Mouse (Mus musculus): ENCODE data around the gene Olfr282. TPM values are rescaled to one million over a fixed set of nuclear protein-coding genes. Genes with fewer than 3 reads are reported as not detected.
"Not testable (repeated sequence)": the region's sequence is repeated elsewhere in the genome, so short reads cannot be mapped to it uniquely, and the experiment has no call there.

Gene Olfr282
- polyA plus RNA-seq (2014; fragmentation: Nextera tagmentation; extraction: Ambion mirVana): not detected in 2 replicates

DNA sequence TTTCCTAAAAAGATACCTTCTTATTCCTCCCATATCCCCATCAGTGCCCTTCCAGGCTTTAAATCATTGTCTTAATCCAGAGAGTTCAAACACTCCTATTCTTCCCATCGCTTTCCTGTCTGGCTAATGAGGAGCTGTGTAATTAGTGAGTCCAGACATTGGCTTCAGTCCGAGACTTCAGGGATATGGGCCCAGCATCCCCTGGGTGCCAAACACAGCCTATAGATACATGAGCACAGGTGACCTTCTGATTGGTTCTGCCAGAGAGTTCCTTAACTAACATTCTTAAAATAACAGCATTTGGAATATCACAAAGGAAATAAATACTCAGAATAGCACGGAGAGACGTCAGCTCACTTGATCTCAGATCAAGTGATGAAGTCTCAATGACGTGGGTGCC is at the start of gene Olfr282:
TSS of gene Olfr282 (plus strand) at position 301 of the 400 bp plus-strand sequence.
- not testable (repeated sequence) for H3K9me3 ChIP-seq (replicated peaks; ENCODE audit: control insufficient read depth, low read length); H3K36me3 ChIP-seq (ENCODE audit: control insufficient read depth, insufficient read depth, low read length); H3K27ac ChIP-seq (ENCODE audit: low read depth, low read length); H3K4me1 ChIP-seq (ENCODE audit: control insufficient read depth, insufficient read depth, low read length); H3K4me3 ChIP-seq (ENCODE audit: low read depth, low read length); ATAC-seq (replicated peaks; ENCODE audit: insufficient number of reproducible peaks, low FRiP score, low TSS enrichment); H3K4me2 ChIP-seq; H3K27me3 ChIP-seq (ENCODE audit: control insufficient read depth, insufficient read depth, low read length); H3K9ac ChIP-seq (ENCODE audit: low read depth, low read length)
- WGBS (ENCODE audit: insufficient replicate concordance): 72% methylated on average over 5 of the region's 5 CpGs

- no peaks in the 10 kb centered on the region for H3K4me1 ChIP-seq (ENCODE audit: control insufficient read depth, insufficient read depth, low read length)
- no peaks in the 10 kb centered on the region for H3K36me3 ChIP-seq (ENCODE audit: control insufficient read depth, insufficient read depth, low read length)
- WGBS (ENCODE audit: insufficient replicate concordance): 64% methylated on average over 2 of the region's 2 CpGs
- ATAC-seq (replicated peaks; ENCODE audit: insufficient number of reproducible peaks, low FRiP score, low TSS enrichment): no peak
- no peak overlapping the region for H3K4me3 ChIP-seq (ENCODE audit: low read depth, low read length)
- H3K9me3 ChIP-seq (replicated peaks; ENCODE audit: control insufficient read depth, low read length): no peaks in the 10 kb centered on the region
- no peak overlapping the region for H3K27ac ChIP-seq (ENCODE audit: low read depth, low read length)
- no peak overlapping the region for H3K4me2 ChIP-seq
- H3K9ac ChIP-seq (ENCODE audit: low read depth, low read length): no peak overlapping the region
- no peaks in the 10 kb centered on the region for H3K27me3 ChIP-seq (ENCODE audit: control insufficient read depth, insufficient read depth, low read length)
Measured at GRCm38 (mm10) chr15:98387621-98388020, 43.4 kb upstream of the Olfr282 start.

GRCm38 (mm10) chr15:98389796-98390195 is 41.2 kb upstream of the Olfr282 start:
- Histone ChIP-seq H3K9me3 (replicated peaks; ENCODE audit: control insufficient read depth, low read length) (no peaks in the 10 kb centered on the region), H3K36me3 (ENCODE audit: control insufficient read depth, insufficient read depth, low read length) (no peaks in the 10 kb centered on the region), H3K9ac (ENCODE audit: low read depth, low read length) (no peak overlapping the region), H3K4me3 (ENCODE audit: low read depth, low read length) (no peak overlapping the region), H3K4me2 (no peak overlapping the region), H3K27ac (ENCODE audit: low read depth, low read length) (no peak overlapping the region), H3K27me3 (ENCODE audit: control insufficient read depth, insufficient read depth, low read length) (no peaks in the 10 kb centered on the region), H3K4me1 (ENCODE audit: control insufficient read depth, insufficient read depth, low read length) (no peaks in the 10 kb centered on the region)
- no peak for ATAC-seq (replicated peaks; ENCODE audit: insufficient number of reproducible peaks, low FRiP score, low TSS enrichment)
- WGBS (ENCODE audit: insufficient replicate concordance): 26% methylated on average over 7 of the region's 7 CpGs

GRCm38 (mm10) chr15:98391081-98391902 is 39.7 kb upstream of the Olfr282 start:
- no peak overlapping the region for H3K27ac ChIP-seq (ENCODE audit: low read depth, low read length)
- WGBS (ENCODE audit: insufficient replicate concordance): 68% methylated on average over 10 of the region's 10 CpGs
- H3K4me3 ChIP-seq (ENCODE audit: low read depth, low read length): no peak overlapping the region
- H3K4me2 ChIP-seq: no peak overlapping the region
- no peaks in the 10 kb centered on the region for H3K4me1 ChIP-seq (ENCODE audit: control insufficient read depth, insufficient read depth, low read length)
- ATAC-seq (replicated peaks; ENCODE audit: insufficient number of reproducible peaks, low FRiP score, low TSS enrichment): no peak
- H3K36me3 ChIP-seq (ENCODE audit: control insufficient read depth, insufficient read depth, low read length): no peaks in the 10 kb centered on the region
- H3K9ac ChIP-seq (ENCODE audit: low read depth, low read length): no peak overlapping the region
- no peaks in the 10 kb centered on the region for H3K9me3 ChIP-seq (replicated peaks; ENCODE audit: control insufficient read depth, low read length)
- H3K27me3 ChIP-seq (ENCODE audit: control insufficient read depth, insufficient read depth, low read length): no peaks in the 10 kb centered on the region

- Histone ChIP-seq H3K36me3 (ENCODE audit: control insufficient read depth, insufficient read depth, low read length) (no peaks in the 10 kb centered on the region), H3K9me3 (replicated peaks; ENCODE audit: control insufficient read depth, low read length) (no peaks in the 10 kb centered on the region), H3K27ac (ENCODE audit: low read depth, low read length) (no peak overlapping the region), H3K9ac (ENCODE audit: low read depth, low read length) (no peak overlapping the region), H3K4me2 (no peak overlapping the region), H3K4me1 (ENCODE audit: control insufficient read depth, insufficient read depth, low read length) (no peaks in the 10 kb centered on the region), H3K4me3 (ENCODE audit: low read depth, low read length) (no peak overlapping the region), H3K27me3 (ENCODE audit: control insufficient read depth, insufficient read depth, low read length) (no peaks in the 10 kb centered on the region)
- WGBS (ENCODE audit: insufficient replicate concordance): 31% methylated on average over 2 of the region's 2 CpGs
- ATAC-seq (replicated peaks; ENCODE audit: insufficient number of reproducible peaks, low FRiP score, low TSS enrichment): no peak
Measured at GRCm38 (mm10) chr15:98391903-98392187, 39.2 kb upstream of the Olfr282 start.

DNA sequence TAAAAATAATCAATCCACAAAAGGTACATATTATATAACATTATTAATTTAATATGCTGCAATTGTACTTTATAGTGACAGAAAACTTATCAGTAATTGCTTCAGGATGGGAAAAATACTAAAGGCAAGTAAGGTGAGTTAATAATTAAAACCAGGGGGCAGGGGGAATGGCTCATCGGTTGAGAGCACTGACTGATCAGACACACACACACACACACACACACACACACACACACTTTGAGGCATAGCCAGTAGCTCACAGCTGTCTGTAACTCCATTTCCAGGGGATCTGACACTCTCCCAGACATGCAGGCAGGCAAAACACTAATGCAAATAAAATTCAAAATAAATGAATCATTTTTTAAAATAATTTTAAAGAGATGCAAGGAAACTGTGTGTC is 33.9 kb upstream of the Olfr282 start:
- H3K4me2 ChIP-seq: no peak overlapping the region
- 85% methylated on average over 1 of the region's 1 CpGs for WGBS (ENCODE audit: insufficient replicate concordance)

DNA sequence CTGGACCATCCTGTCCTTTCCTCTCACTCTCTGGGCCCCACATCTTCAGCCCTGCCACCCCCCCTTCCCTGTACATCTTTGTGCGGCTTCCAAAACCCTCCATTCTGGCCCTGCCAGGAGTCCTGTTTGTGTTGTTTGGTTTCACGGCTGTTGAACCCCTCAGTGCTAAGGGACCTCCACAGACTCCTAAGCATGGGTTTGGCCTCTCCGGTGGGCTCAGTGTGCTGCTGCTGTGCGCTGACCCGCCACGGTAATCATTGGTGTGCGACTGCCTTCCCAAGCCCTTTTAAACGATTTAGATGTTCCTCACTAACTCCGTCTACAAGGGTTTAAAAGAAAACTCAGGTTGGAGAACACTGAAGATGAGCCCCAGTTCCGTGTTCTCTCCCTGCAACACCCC is 28.7 kb upstream of the Olfr282 start:
- Histone ChIP-seq H3K4me1 (ENCODE audit: control insufficient read depth, insufficient read depth, low read length) (no peaks in the 10 kb centered on the region), H3K36me3 (ENCODE audit: control insufficient read depth, insufficient read depth, low read length) (no peaks in the 10 kb centered on the region), H3K27ac (ENCODE audit: low read depth, low read length) (no peak overlapping the region), H3K27me3 (ENCODE audit: control insufficient read depth, insufficient read depth, low read length) (no peaks in the 10 kb centered on the region), H3K4me3 (ENCODE audit: low read depth, low read length) (no peak overlapping the region), H3K9me3 (replicated peaks; ENCODE audit: control insufficient read depth, low read length) (no peaks in the 10 kb centered on the region), H3K4me2 (no peak overlapping the region), H3K9ac (ENCODE audit: low read depth, low read length) (no peak overlapping the region)
- no peak for ATAC-seq (replicated peaks; ENCODE audit: insufficient number of reproducible peaks, low FRiP score, low TSS enrichment)
- WGBS (ENCODE audit: insufficient replicate concordance): 82% methylated on average over 10 of the region's 10 CpGs

More for the DNA sequence above, 33.9 kb upstream of the Olfr282 start:
- Histone ChIP-seq H3K9ac (ENCODE audit: low read depth, low read length) (no peak overlapping the region), H3K27me3 (ENCODE audit: control insufficient read depth, insufficient read depth, low read length) (no peaks in the 10 kb centered on the region), H3K36me3 (ENCODE audit: control insufficient read depth, insufficient read depth, low read length) (no peaks in the 10 kb centered on the region), H3K4me1 (ENCODE audit: control insufficient read depth, insufficient read depth, low read length) (no peaks in the 10 kb centered on the region), H3K4me3 (ENCODE audit: low read depth, low read length) (no peak overlapping the region), H3K9me3 (replicated peaks; ENCODE audit: control insufficient read depth, low read length) (no peaks in the 10 kb centered on the region), H3K27ac (ENCODE audit: low read depth, low read length) (no peak overlapping the region)
- no peak for ATAC-seq (replicated peaks; ENCODE audit: insufficient number of reproducible peaks, low FRiP score, low TSS enrichment)

GRCm38 (mm10) chr15:98408406-98409060 is 22.5 kb upstream of the Olfr282 start:
- Histone ChIP-seq H3K27ac (ENCODE audit: low read depth, low read length) (no peak overlapping the region), H3K27me3 (ENCODE audit: control insufficient read depth, insufficient read depth, low read length) (no peaks in the 10 kb centered on the region), H3K4me2 (no peak overlapping the region), H3K4me1 (ENCODE audit: control insufficient read depth, insufficient read depth, low read length) (no peaks in the 10 kb centered on the region), H3K9ac (ENCODE audit: low read depth, low read length) (no peak overlapping the region), H3K36me3 (ENCODE audit: control insufficient read depth, insufficient read depth, low read length) (no peaks in the 10 kb centered on the region), H3K9me3 (replicated peaks; ENCODE audit: control insufficient read depth, low read length) (no peaks in the 10 kb centered on the region), H3K4me3 (ENCODE audit: low read depth, low read length) (no peak overlapping the region)
- ATAC-seq (replicated peaks; ENCODE audit: insufficient number of reproducible peaks, low FRiP score, low TSS enrichment): no peak
- WGBS (ENCODE audit: insufficient replicate concordance): 68% methylated on average over 17 of the region's 17 CpGs

DNA sequence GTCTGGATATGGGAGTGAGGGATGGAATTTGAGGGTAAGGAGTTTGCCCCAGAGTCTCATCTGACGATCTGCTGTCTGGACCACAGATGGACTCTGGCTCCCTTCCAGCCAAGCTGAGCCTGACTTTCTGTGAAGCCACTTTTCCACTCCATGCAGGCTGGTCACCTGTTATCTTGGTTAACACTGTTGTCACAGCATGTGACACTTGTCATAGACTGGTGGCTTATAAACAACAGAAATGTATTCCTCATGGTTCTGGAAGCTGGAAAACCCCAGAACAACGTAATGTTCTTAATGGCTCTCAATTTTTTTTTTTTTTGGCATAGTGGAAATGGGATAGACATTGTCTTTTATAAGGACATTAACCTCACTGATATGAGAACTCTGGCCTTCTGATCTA is 21.4 kb upstream of the Olfr282 start:
- H3K4me2 ChIP-seq: no peak overlapping the region
- H3K9me3 ChIP-seq (replicated peaks; ENCODE audit: control insufficient read depth, low read length): no peaks in the 10 kb centered on the region
- H3K27me3 ChIP-seq (ENCODE audit: control insufficient read depth, insufficient read depth, low read length): no peaks in the 10 kb centered on the region
- no peak for ATAC-seq (replicated peaks; ENCODE audit: insufficient number of reproducible peaks, low FRiP score, low TSS enrichment)
- 88% methylated on average over 2 of the region's 2 CpGs for WGBS (ENCODE audit: insufficient replicate concordance)
- H3K27ac ChIP-seq (ENCODE audit: low read depth, low read length): no peak overlapping the region
- no peak overlapping the region for H3K9ac ChIP-seq (ENCODE audit: low read depth, low read length)
- H3K4me3 ChIP-seq (ENCODE audit: low read depth, low read length): no peak overlapping the region
- no peaks in the 10 kb centered on the region for H3K36me3 ChIP-seq (ENCODE audit: control insufficient read depth, insufficient read depth, low read length)
- no peaks in the 10 kb centered on the region for H3K4me1 ChIP-seq (ENCODE audit: control insufficient read depth, insufficient read depth, low read length)

Data from heart, embryonic 11.5 days (tissue).